Mouse (Mus musculus) ovary, postnatal 10 days (tissue): ENCODE measurements around the gene Elavl2.

Experiments used
- DNase-seq: peaks from one replicate; pipeline ENCODE4 v3.0.0; 2022; ENCODE audit warnings: low spot score

Elavl2 gene

DNA sequence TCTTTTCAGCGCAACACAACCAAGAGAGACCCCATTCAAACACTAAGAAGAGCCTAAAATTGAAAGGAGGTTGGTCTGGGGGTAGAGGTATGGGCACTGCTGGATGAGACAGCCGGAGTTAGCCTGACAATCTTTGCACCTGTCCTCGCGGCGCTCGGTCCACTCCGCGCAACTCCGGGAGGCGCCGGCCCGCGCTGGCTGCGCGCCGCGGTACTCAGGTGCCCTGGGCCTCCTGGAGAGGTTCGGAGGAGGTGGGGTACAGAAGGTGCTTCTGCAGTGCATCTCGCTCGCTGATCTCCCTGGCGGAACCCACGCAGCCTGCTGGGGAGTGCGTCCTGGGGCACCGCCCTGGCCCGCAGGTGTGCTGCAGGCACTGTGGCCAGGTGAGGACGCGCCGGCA is at the start of gene Elavl2:
Gene Elavl2, minus strand, starts transcription at position 363 of the 400 bp plus-strand sequence.
- no peak for DNase-seq

DNA sequence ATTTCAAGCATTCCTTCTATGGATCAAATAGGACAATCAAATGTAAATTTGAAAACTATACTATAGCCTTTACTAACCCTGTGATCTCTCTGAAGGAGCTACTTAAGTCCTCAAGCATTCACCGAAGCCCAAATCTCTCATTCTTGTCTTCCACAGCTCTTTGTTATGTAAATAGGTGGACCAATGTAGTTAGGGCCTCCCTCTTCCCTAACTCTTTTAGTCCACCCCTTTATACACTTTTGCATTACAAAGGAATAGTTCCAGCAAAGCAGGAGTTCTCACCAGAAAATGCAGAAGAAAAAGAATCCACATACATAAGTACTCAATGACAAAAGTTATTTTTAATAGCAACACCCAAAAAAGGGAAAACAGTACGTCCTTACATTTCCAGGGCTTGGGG is 47.3 kb upstream of the Elavl2 start:
- no peak for DNase-seq

GRCm38 (mm10) chr4:91415582-91415981 is 15.0 kb upstream of the Elavl2 start:
- no peak for DNase-seq

GRCm38 (mm10) chr4:91405047-91405446 is 4.5 kb upstream of the Elavl2 start:
- DNase-seq, result no peak

GRCm38 (mm10) chr4:91399510-91400196 is 932 bp downstream of the Elavl2 start:
- DNase-seq, result no peak

GRCm38 (mm10) chr4:91391987-91392598 is 8.5 kb downstream of the Elavl2 start:
- DNase-seq, result no peak

DNA sequence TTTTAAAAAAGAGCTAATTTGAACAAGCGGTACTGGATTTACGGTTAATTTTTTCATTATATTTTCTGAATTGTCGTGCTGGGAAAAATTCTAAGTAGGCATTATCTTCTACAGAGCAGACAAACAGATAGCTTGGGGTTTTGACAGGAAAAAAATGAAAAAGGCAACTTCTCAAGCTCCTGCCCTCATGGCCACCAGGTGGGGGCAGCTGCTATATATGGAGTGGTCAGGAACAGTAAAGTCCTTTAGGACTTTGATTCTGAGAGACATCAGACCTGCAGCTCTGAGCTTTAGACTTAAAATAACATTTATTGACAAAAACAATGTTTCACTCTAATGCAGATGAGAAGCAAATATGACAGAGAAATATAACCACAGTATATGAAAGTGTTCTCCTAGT is 12.9 kb downstream of the Elavl2 start:
- no peak for DNase-seq

- no peak for DNase-seq
Measured at GRCm38 (mm10) chr4:91381201-91381627, 19.4 kb downstream of the Elavl2 start.

DNA sequence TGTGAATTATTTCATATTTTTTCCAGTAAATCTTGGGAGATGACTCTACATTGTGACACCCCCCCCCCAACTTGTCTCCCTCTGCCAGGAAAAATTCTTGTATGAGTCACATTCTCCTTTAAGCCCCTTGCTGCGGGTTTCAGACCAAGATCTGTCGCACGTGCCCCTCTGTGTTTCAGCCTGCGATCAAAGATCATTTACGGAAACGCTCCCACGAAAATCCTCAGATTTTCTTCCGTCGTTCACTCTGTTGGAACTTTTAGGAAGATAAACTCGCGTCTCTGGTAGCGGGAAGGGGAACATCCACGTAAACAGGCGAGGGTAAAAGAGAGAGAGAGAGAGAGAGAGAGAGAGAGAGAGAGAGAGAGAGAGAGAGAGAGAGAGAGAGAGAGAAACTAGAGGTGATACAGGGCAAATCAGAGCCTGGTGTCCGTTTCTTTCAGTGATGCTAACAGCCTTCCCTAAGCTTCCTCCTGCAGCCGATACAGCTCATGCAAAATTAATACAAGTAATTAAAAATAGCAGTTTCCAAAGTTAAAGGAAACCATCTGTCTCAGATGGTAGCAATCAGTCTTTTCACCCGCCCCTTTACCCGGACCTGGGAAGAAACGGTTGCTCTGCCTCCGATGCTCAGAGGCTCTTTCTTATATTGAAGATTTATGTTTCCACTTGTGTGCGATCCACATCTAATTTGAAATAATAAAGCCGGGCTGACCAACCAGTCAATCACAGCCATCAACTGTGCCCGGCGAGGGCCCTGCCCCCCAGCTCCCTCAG is 20.1 kb downstream of the Elavl2 start:
- no peak for DNase-seq

GRCm38 (mm10) chr4:91379559-91379958 is 21.0 kb downstream of the Elavl2 start:
- DNase-seq, result no peak

- peak; percentile 67 for DNase-seq
Measured at GRCm38 (mm10) chr4:91376317-91376910, 24.2 kb downstream of the Elavl2 start.

GRCm38 (mm10) chr4:91375372-91375687 is 25.3 kb downstream of the Elavl2 start:
- no peak for DNase-seq

DNA sequence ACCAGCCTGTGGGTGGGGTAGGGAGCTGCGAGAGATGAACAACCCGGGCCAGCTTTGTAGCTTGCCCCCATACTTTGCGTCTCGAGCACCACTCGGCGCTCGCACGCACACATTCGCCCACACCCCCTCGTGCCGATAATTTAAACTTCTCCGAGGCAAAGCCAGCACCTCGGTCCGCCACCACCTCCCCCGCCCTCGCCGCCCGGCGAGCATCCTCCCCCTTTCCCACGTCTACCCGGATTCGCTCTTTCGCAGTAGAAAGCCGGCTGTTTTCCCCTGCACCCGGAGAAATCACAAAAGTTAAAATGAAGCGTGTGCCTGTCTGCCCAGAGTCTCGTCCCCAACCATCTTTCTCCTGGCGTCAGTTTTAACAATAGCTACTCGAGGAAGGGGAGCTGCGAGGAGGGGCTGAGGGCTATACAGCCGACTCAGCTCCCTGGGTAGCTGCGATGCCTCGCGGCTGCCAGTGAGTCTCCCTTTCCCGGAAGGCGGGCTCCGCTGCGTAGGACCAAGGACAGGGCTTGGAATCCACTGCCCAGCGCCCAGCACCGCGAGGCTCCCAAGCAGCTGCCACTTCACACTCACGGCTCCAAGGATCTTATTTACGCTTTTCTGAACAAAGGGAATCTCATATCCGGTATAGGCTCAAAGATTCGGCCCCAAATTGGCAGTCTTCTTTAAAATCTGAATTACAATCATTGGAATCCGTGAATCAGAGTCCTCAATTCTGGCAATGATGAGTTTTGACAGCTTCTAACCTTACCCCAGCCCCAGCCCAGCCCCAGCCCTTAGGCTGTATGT is 25.8 kb downstream of the Elavl2 start:
- DNase-seq, result no peak

DNA sequence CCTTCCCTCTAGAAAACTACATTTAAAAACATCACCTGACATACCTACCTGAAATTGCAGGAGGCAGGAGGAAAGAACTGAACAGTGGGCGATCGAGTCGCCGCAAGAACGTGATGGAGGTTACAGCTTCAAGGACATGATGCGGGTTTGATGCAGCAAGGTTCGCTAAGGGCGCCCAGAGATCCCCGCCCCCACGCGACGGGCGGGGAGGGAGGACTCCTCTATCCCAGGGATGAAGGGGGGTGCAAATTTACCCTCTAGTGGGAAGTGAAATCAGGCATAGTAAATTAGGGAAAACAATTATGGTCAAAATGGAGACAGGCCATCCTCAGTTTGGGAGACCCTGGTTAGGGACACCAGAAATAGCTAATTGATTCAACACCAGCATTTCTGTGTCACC is 27.7 kb downstream of the Elavl2 start:
- DNase-seq, result no peak

DNA sequence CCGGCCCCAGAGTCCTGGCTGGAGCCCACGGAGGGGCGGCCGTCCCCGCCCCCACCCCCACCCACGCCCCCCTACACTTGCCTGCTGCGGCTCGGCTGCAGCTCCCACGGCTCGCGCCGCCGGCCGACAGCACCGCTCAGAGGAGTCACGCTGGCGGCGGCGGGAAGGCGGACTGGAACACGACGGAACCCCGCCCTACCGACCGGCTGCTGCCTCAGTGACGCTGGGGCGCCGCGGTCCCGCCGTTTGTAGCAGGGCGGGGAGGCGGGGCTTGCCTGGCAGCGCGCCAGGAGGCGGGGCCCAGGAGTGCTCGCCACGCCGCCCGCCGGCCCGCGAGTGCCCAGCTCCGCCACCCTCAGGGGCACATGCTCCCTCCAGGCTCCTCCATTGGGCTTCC is 28.8 kb downstream of the Elavl2 start:
- DNase-seq, result peak; percentile 15

DNA sequence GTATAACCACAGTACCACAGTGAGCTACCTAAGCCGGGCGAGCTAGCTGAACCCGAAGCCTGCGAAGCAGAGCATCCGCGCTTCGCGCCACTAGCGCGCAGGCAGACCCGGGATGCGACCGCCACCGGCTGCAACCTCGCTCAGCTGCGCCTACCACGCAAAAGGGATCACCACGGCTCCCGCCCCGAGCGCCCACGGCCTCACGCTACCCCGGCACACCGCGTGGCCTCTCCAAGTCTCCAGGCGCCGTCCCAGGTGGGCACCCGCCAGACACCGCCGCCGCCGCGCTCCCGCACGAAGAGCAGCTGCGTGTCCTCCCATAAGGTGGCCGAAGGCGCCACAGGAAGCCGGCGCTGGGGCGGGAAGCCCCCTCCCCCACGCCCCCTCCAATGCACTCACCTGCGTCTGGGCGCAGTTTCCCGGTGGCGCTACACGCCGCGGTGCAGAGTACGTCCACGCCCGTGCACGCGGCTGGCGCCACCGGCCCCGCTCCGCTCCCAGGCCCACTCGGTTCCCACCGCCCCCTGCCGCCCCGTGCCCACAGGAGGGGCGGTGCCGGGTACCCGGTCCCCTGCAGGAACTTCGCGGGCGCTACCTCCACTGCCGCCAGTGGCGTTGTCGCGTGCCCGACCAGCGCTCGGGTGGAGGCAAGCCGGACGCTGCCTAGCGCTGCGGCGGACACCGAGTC is 29.3 kb downstream of the Elavl2 start:
- DNase-seq, result no peak

- DNase-seq, result no peak
Measured at GRCm38 (mm10) chr4:91365276-91365675, 35.3 kb downstream of the Elavl2 start.

GRCm38 (mm10) chr4:91363963-91364362 is 36.6 kb downstream of the Elavl2 start:
- no peak for DNase-seq

- DNase-seq, result no peak
Measured at GRCm38 (mm10) chr4:91362520-91362919, 38.1 kb downstream of the Elavl2 start.

GRCm38 (mm10) chr4:91353138-91353537 is 47.4 kb downstream of the Elavl2 start:
- no peak for DNase-seq

DNA sequence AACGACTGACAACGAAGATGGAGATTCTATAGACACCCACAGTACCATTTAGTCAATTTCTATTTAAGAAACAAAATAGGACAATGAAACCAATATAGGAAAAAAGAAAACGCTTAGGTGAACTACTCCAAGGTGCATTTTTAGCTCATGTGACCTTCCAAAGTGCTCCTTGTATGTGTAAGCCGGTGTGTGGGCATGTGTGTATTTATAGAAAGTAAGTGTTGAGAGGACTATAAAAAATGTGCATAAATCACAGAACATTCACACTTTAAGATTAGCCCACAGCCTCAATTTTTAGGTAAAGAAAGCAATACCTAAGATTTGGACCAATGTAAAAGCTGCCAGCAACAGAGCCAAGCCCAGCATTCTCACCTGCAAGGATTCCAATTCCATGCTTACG is 51.0 kb downstream of the Elavl2 start:
- DNase-seq, result no peak
